Mouse (Mus musculus): ENCODE measurements around the gene Coq8b.
"Not testable (repeated sequence)": the region's sequence is repeated elsewhere in the genome, so short reads cannot be mapped to it uniquely, and the experiment has no call there.

Coq8b gene

GRCm38 (mm10) chr7:27228865-27229264, 4.0 kb upstream of the Coq8b start:
- no peak for DNase-seq (ENCODE audit: low spot score in 2 of 2)

- DNase-seq (ENCODE audit: low spot score in 2 of 2): no peak
These were observed 2.0 kb upstream of the Coq8b start for GRCm38 (mm10) chr7:27230781-27231180.

- peak; percentile 76 to 81 for DNase-seq (ENCODE audit: low spot score in 2 of 2)
These were observed 1.0 kb upstream of the Coq8b start for GRCm38 (mm10) chr7:27231693-27232331.

GRCm38 (mm10) chr7:27233300-27233699, 477 bp downstream of the Coq8b start:
- no peak for DNase-seq (ENCODE audit: low spot score in 2 of 2)

GRCm38 (mm10) chr7:27235726-27236125, 2.9 kb downstream of the Coq8b start:
- no peak for DNase-seq (ENCODE audit: low spot score in 2 of 2)

GRCm38 (mm10) chr7:27237527-27237926, 4.7 kb downstream of the Coq8b start:
- no peak for DNase-seq (ENCODE audit: low spot score in 2 of 2)

- no peak for DNase-seq (ENCODE audit: low spot score in 2 of 2)
These were observed 5.7 kb downstream of the Coq8b start for GRCm38 (mm10) chr7:27238568-27238967.

- DNase-seq (ENCODE audit: low spot score in 2 of 2): no peak
These were observed 10.4 kb downstream of the Coq8b start for GRCm38 (mm10) chr7:27243211-27243610.

GRCm38 (mm10) chr7:27244088-27244487, 11.3 kb downstream of the Coq8b start:
- DNase-seq (ENCODE audit: low spot score in 2 of 2): not testable (repeated sequence)

- no peak for DNase-seq (ENCODE audit: low spot score in 2 of 2)
These were observed 16.3 kb downstream of the Coq8b start for GRCm38 (mm10) chr7:27249146-27249545.

GRCm38 (mm10) chr7:27249928-27250327, 17.1 kb downstream of the Coq8b start:
- no peak for DNase-seq (ENCODE audit: low spot score in 2 of 2)

- no peak for DNase-seq (ENCODE audit: low spot score in 2 of 2)
These were observed 19.1 kb downstream of the Coq8b start for GRCm38 (mm10) chr7:27251946-27252345.

- no peak for DNase-seq (ENCODE audit: low spot score in 2 of 2)
These were observed 22.9 kb downstream of the Coq8b start for GRCm38 (mm10) chr7:27255721-27256120.

GRCm38 (mm10) chr7:27257046-27257851, 24.4 kb downstream of the Coq8b start:
- DNase-seq (ENCODE audit: low spot score in 2 of 2): peak in 1 of 2 experiments; percentile 56

- DNase-seq (ENCODE audit: low spot score in 2 of 2): no peak
These were observed 25.0 kb downstream of the Coq8b start for GRCm38 (mm10) chr7:27257852-27258204.

- peak; percentile 90 to 93 for DNase-seq (ENCODE audit: low spot score in 2 of 2)
These were observed 25.5 kb downstream of the Coq8b start, which contains the start of gene Numbl for GRCm38 (mm10) chr7:27258205-27258899. TSS of gene Numbl (plus strand) at chr7:27258433.

- DNase-seq (ENCODE audit: low spot score in 2 of 2): peak in 1 of 2 experiments; percentile 41
These were observed 26.5 kb downstream of the Coq8b start for GRCm38 (mm10) chr7:27259271-27259721.

- DNase-seq (ENCODE audit: low spot score in 2 of 2): no peak
These were observed 26.9 kb downstream of the Coq8b start for GRCm38 (mm10) chr7:27259771-27260170.

GRCm38 (mm10) chr7:27260856-27261255, 28.0 kb downstream of the Coq8b start:
- no peak for DNase-seq (ENCODE audit: low spot score in 2 of 2)

GRCm38 (mm10) chr7:27261888-27262287, 29.1 kb downstream of the Coq8b start:
- no peak for DNase-seq (ENCODE audit: low spot score in 2 of 2)

GRCm38 (mm10) chr7:27264761-27265160, 31.9 kb downstream of the Coq8b start:
- DNase-seq (ENCODE audit: low spot score in 2 of 2): no peak

- DNase-seq (ENCODE audit: low spot score in 2 of 2): no peak
These were observed 33.8 kb downstream of the Coq8b start for GRCm38 (mm10) chr7:27266515-27267128.
